Mouse (Mus musculus): ENCODE data around the gene Rnf151.
"Not testable (repeated sequence)": the region's sequence is repeated elsewhere in the genome, so short reads cannot be mapped to it uniquely, and the experiment has no call there.

The Rnf151 gene

DNA sequence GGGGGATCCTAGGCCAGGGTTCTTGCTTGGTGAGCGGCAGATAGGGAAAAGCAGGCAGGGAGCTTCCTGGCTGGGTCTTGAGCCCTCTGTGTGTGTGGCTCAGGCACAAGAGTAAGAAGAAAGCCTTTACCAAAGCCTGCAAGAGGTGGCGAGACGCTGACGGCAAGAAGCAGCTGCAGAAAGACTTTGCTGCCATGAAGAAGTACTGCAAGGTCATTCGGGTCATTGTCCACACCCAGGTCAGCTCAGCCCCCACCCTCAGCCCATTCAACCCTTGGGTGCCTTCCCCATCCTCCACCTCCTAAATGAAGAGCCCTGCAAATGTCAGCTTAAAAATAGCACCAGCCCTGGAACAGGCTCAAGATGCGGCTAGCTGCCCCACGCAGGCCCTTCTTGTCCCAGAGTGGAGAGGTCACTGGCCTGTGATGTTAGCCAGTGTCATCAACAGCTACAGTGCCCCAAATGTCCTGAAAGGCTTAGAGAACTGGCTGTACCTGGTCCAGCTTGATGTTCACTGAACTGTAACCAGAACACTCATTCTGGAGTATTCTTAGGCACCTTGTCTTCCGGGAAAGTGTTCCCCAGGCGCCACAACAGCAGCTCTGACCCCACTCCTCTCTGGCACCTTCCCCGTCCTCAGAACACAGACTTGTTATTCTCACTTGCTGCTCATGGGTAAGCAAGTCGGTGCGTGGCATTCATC lies 14.5 kb upstream of the Rnf151 start:
- no peak for DNase-seq

DNA sequence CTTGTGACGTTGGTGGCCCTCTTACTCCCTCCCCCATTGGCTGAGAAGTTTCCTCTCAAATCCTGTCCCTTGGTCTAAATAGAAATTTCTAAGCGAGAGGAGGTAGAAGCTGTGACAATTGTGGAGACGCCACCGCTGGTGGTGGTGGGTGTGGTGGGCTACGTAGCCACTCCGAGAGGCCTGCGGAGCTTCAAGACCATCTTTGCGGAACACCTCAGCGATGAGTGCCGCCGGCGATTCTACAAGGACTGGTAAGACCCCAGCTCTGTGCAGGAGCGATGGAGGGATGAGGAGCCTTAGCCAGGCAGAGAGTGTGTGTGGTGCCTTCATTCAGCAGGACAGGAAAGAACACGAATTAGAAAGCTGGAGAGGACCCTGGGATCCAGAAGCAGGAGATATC lies 12.9 kb upstream of the Rnf151 start:
- DNase-seq, result no peak

- no peak for DNase-seq
Observed at GRCm38 (mm10) chr17:24729067-24729466, 11.2 kb upstream of the Rnf151 start.

- DNase-seq, result no peak
Observed at GRCm38 (mm10) chr17:24728184-24728583, 10.3 kb upstream of the Rnf151 start.

GRCm38 (mm10) chr17:24727618-24728017 lies 9.8 kb upstream of the Rnf151 start, which contains the start of gene Rpl3l:
TSS of gene Rpl3l (plus strand) at chr17:24727820.
- DNase-seq, result no peak

GRCm38 (mm10) chr17:24725637-24726390 lies 8.0 kb upstream of the Rnf151 start:
- no peak for DNase-seq

DNA sequence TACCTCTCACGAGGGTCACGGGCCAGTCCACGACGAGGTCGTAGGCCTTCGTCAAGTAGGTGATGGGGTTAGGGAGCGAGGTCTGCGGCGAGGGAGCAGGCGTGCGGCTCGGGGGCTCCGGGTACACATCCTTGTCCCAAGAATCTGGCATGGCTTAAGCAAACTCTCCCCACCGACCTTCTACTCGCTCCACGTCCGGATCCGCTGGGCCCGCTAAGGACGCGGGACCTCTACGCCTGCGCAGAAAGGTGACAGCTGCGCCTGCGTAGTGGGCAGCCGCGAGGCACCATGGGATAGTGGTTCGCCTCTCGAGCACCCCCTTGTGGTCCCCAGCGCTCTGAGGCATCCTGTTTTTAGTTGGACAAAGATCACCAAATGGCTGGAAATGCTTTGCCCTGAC lies 6.3 kb upstream of the Rnf151 start, which contains the start of gene Ndufb10:
Ndufb10 (minus strand) TSS at position 295 of the 400 bp plus-strand sequence.
- DNase-seq, result peak; percentile 93

GRCm38 (mm10) chr17:24723881-24724180 lies 6.0 kb upstream of the Rnf151 start:
- DNase-seq, result no peak

DNA sequence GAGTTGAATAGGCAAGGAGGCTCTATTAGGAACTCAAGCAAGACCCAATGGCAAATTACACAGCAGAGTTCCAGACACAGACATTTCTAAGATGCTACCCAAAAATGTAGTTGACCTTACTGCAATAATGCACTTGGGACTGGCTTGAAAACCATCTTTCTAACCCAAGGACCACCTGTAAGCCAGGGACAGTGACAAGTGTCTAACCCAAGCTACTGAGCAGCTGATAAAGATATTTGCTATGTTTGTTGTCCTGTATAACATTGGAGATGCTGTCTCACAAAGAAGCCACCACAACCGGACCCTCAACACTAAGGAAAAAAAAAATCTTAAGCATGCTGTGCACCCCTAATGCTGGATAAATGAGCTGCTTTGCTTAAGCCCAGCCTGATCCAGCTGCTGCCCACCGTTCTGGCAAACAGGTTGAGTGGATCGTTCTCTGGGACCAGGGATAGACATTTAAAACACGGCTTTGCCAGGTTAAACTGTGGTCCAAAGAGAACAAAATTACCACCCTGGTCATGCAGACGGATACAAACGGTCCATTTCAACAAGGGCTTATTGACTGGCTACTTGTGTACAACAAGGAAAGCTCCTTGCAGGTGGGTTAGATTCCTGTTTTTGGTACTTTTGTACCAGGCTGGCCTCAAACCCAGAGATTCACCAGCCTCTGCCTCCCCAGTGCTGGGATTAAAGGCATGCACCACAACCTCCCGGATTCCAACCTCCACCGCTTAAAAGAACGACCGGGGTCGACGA lies 5.4 kb upstream of the Rnf151 start:
- no peak for DNase-seq

DNA sequence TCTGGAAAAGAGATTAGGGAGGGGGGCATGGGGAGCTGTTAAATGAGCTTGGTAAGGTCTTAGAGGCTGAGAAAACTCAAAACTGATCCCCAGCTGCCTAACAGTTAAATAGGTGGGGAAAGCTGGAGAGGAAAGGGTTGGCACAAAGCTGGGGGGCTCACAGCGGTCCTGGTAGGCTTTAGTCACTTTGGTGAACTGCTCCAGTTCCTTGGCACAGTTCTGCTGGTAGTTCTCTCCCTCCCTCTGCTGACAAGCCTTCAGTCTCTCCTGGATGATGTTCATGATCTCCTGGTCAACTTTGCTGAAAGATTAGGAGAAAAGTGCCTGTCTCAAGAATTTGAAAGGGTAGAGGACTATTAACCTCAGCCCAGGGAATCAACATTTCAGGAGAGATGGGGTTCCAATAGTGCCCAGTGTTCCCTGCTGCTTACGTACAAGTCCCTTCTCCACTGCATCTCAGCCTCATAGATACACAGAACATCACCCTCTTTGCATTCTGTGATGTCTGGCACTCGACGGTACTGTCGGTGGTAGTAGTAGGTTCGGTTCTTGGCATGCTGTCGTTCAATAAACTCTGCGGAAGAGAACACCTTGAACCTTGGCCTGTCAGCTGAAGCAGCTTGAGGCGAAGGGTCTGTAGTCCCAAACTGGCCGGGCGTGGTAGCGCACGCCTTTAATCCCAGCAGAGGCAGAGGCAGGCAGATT lies 4.5 kb upstream of the Rnf151 start:
- no peak for DNase-seq

GRCm38 (mm10) chr17:24721383-24721955 lies 3.6 kb upstream of the Rnf151 start:
- DNase-seq, result not testable (repeated sequence)

DNA sequence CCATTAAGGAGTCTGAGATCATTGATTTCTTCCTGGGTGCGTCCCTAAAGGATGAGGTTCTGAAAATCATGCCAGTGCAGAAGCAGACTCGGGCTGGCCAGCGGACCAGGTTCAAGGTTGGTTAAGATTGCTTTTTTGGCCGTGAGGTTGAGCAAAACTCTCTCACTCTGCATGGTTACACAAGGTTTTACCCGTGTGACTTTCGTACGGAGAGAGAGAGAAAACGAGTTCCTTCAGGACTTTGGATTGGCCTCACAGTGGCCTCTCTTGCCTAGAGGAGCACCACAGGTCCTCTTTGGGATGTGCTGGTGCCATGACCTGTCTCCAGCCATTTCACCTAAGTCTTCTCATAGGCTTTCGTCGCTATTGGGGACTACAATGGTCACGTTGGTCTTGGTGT lies 2.8 kb upstream of the Rnf151 start:
- DNase-seq, result not testable (repeated sequence)

- DNase-seq, result peak; percentile 99
Observed at GRCm38 (mm10) chr17:24719494-24720222, 1.8 kb upstream of the Rnf151 start.

- DNase-seq, result not testable (repeated sequence)
Observed at GRCm38 (mm10) chr17:24718938-24719337, 1.1 kb upstream of the Rnf151 start.

DNA sequence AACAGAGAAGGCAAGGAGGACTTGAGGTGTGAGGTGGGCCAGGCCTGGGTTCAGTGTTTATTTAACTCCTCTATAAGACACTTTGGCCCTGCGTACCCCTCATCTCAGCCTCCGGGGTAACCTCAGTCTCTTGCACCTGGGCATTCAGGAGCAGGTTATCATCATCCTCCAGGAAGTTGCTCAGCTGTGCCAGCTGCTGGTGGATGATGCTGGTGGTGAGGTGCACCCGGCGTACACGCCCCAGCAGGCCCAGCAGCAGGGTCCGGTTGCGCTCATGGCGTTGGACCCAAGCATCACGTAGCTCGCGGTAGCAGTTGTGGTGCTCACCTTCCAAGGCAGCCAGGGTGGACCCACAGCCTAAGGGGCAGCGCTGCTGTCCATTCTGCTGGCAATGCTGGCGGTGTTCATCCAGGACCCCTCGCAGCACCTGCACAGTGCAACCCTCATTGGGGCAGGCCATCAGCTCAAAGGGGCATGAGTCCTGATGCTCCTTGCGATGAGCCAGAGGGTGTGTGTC lies 1.6 kb downstream of the Rnf151 start:
- DNase-seq, result no peak

DNA sequence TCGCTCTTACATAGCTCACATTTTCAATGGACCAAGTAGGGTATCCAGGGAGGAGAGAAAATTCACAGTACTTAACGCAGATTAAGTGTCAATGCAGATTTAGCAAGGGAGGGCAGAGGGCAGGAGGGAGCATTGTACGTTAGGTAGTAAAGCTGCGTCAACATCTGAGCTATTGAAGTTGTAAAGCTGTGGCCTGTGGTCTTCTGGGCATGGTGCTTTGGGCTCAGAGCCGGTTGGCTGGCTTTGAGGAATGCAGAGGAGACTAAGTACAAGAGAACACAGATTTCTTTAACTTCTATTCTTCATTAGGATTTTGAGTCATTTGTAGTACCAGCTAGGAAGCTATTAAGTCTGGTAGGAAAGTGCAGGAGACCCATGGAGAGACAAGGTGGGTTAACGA lies 2.3 kb downstream of the Rnf151 start:
- DNase-seq, result no peak

DNA sequence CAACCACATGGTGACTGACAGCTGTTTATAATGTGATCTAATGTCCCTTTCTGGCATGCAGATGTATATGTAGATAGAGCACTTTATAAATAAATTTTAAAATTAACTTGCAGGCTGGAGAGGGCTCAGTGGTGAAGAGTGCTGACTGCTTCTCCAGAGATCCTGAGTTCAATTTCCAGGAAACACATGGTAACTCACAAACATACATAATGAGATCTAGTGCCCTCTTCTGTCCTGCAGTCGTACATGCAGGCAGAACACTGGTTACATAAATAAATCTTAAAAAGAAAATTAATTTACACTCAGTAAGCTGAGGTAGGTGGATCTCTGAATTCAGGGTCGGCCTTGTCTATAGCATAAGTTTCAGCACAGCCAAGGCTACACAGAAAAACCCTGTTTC lies 9.2 kb downstream of the Rnf151 start:
- DNase-seq, result no peak

GRCm38 (mm10) chr17:24707801-24708425 lies 9.9 kb downstream of the Rnf151 start:
- DNase-seq, result no peak

GRCm38 (mm10) chr17:24706982-24707800 lies 10.7 kb downstream of the Rnf151 start, which contains the start of gene Tbl3:
TSS of gene Tbl3 (minus strand) at chr17:24707660.
- peak; percentile 90 for DNase-seq

DNA sequence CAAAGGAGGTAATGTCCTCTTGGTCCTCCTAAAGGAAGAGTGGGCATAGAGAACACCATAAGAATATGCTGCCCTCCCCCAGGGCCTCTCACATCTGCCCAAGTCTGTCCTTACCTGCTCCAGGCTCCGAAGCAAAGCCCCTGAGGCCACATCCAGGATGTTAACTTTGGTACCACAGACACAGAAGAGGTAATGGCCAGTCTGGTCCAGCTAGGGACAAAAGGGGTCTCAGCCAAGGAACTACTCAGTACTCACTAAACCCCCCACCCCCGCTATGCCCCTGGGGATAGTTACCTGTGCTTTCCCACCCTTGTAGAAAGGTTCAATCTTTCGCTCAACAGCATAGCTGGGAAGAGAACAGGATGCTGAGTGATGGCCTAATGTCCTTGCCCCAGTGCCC lies 12.0 kb downstream of the Rnf151 start:
- DNase-seq, result peak; percentile 19
